Mouse (Mus musculus): Measurements from ENCODE around the gene Tmtc4. TPM values are rescaled to one million over a fixed set of nuclear protein-coding genes. Genes with fewer than 3 reads are reported as not detected.

Gene Tmtc4
- polyA plus RNA-seq, 1 experiment from 2014 or later: 22.3 TPM

GRCm38 (mm10) chr14:122950915-122951314, 32.9 kb downstream of the Tmtc4 start:
- WGBS: 83% methylated on average over 1 of the region's 1 CpGs
- no peaks in the 10 kb centered on the region for H3K27me3 ChIP-seq (ENCODE audit: control insufficient read depth, insufficient read depth, low read length)
- no peak for ATAC-seq (ENCODE audit: insufficient read depth, low FRiP score)

GRCm38 (mm10) chr14:122943475-122943853, 40.4 kb downstream of the Tmtc4 start:
- 95% methylated on average over 3 of the region's 3 CpGs for WGBS
- no peak for ATAC-seq (ENCODE audit: insufficient read depth, low FRiP score)
- no peak overlapping the region for H3K9ac ChIP-seq (ENCODE audit: low read length)
- H3K36me3 ChIP-seq (ENCODE audit: control insufficient read depth, insufficient read depth, low read length): 0 out of 2 replicates have a peak, but pooled peaks cover 10% of the 10 kb centered on the region
- H3K27me3 ChIP-seq (ENCODE audit: control insufficient read depth, insufficient read depth, low read length): no peaks in the 10 kb centered on the region
- no peak overlapping the region for H3K4me2 ChIP-seq (ENCODE audit: low read depth, low read length)
- no peak overlapping the region for H3K4me3 ChIP-seq (replicated peaks; ENCODE audit: low read length)
- no peak overlapping the region for H3K27ac ChIP-seq (ENCODE audit: low read length)
- H3K9me3 ChIP-seq (replicated peaks; ENCODE audit: control insufficient read depth, low read length): no peaks in the 10 kb centered on the region
- no peaks in the 10 kb centered on the region for H3K4me1 ChIP-seq (ENCODE audit: control insufficient read depth, insufficient read depth, low read length)

More at GRCm38 (mm10) chr14:122950915-122951314, 32.9 kb downstream of the Tmtc4 start:
- Histone ChIP-seq H3K9me3 (replicated peaks; ENCODE audit: control insufficient read depth, low read length) (no peaks in the 10 kb centered on the region), H3K4me3 (replicated peaks; ENCODE audit: low read length) (no peak overlapping the region), H3K9ac (ENCODE audit: low read length) (no peak overlapping the region), H3K36me3 (ENCODE audit: control insufficient read depth, insufficient read depth, low read length) (0 out of 2 replicates have a peak, but pooled peaks cover 5% of the 10 kb centered on the region), H3K4me2 (ENCODE audit: low read depth, low read length) (no peak overlapping the region), H3K4me1 (ENCODE audit: control insufficient read depth, insufficient read depth, low read length) (no peaks in the 10 kb centered on the region), H3K27ac (ENCODE audit: low read length) (no peak overlapping the region)

- 77% methylated on average over 4 of the region's 4 CpGs for WGBS
- no peak overlapping the region for H3K27ac ChIP-seq (ENCODE audit: low read length)
- H3K27me3 ChIP-seq (ENCODE audit: control insufficient read depth, insufficient read depth, low read length): no peaks in the 10 kb centered on the region
- H3K4me1 ChIP-seq (ENCODE audit: control insufficient read depth, insufficient read depth, low read length): no peaks in the 10 kb centered on the region
- no peaks in the 10 kb centered on the region for H3K9me3 ChIP-seq (replicated peaks; ENCODE audit: control insufficient read depth, low read length)
- no peak overlapping the region for H3K4me2 ChIP-seq (ENCODE audit: low read depth, low read length)
- H3K9ac ChIP-seq (ENCODE audit: low read length): no peak overlapping the region
- H3K36me3 ChIP-seq (ENCODE audit: control insufficient read depth, insufficient read depth, low read length): 0 out of 2 replicates have a peak, but pooled peaks cover 10% of the 10 kb centered on the region
- ATAC-seq (ENCODE audit: insufficient read depth, low FRiP score): no peak
- no peak overlapping the region for H3K4me3 ChIP-seq (replicated peaks; ENCODE audit: low read length)
These were observed 40.9 kb downstream of the Tmtc4 start for GRCm38 (mm10) chr14:122942757-122943474.

GRCm38 (mm10) chr14:122936460-122936859, 47.4 kb downstream of the Tmtc4 start:
- Histone ChIP-seq H3K4me3 (replicated peaks; ENCODE audit: low read length) (no peak overlapping the region), H3K9ac (ENCODE audit: low read length) (no peak overlapping the region), H3K4me1 (ENCODE audit: control insufficient read depth, insufficient read depth, low read length) (no peaks in the 10 kb centered on the region), H3K27ac (ENCODE audit: low read length) (no peak overlapping the region), H3K36me3 (ENCODE audit: control insufficient read depth, insufficient read depth, low read length) (peaks cover 7% of the 10 kb centered on the region; the same call in 1 of the 2 replicates), H3K9me3 (replicated peaks; ENCODE audit: control insufficient read depth, low read length) (no peaks in the 10 kb centered on the region), H3K4me2 (ENCODE audit: low read depth, low read length) (no peak overlapping the region), H3K27me3 (ENCODE audit: control insufficient read depth, insufficient read depth, low read length) (no peaks in the 10 kb centered on the region)
- 83% methylated on average over 1 of the region's 1 CpGs for WGBS
- no peak for ATAC-seq (ENCODE audit: insufficient read depth, low FRiP score)

- Histone ChIP-seq H3K4me3 (replicated peaks; ENCODE audit: low read length) (no peak overlapping the region), H3K27me3 (ENCODE audit: control insufficient read depth, insufficient read depth, low read length) (no peaks in the 10 kb centered on the region), H3K36me3 (ENCODE audit: control insufficient read depth, insufficient read depth, low read length) (no peaks in the 10 kb centered on the region), H3K27ac (ENCODE audit: low read length) (no peak overlapping the region), H3K4me2 (ENCODE audit: low read depth, low read length) (no peak overlapping the region), H3K9ac (ENCODE audit: low read length) (no peak overlapping the region), H3K9me3 (replicated peaks; ENCODE audit: control insufficient read depth, low read length) (no peaks in the 10 kb centered on the region), H3K4me1 (ENCODE audit: control insufficient read depth, insufficient read depth, low read length) (no peaks in the 10 kb centered on the region)
- 58% methylated on average over 5 of the region's 5 CpGs for WGBS
- no peak for ATAC-seq (ENCODE audit: insufficient read depth, low FRiP score)
These were observed 63.8 kb downstream of the Tmtc4 start for GRCm38 (mm10) chr14:122920011-122920410.

GRCm38 (mm10) chr14:122917676-122918075, 66.2 kb downstream of the Tmtc4 start:
- Histone ChIP-seq H3K27me3 (ENCODE audit: control insufficient read depth, insufficient read depth, low read length) (no peaks in the 10 kb centered on the region), H3K9me3 (replicated peaks; ENCODE audit: control insufficient read depth, low read length) (no peaks in the 10 kb centered on the region), H3K4me1 (ENCODE audit: control insufficient read depth, insufficient read depth, low read length) (no peaks in the 10 kb centered on the region; the same call in 1 of the 2 replicates), H3K36me3 (ENCODE audit: control insufficient read depth, insufficient read depth, low read length) (no peaks in the 10 kb centered on the region), H3K27ac (ENCODE audit: low read length) (no peak overlapping the region), H3K9ac (ENCODE audit: low read length) (no peak overlapping the region), H3K4me3 (replicated peaks; ENCODE audit: low read length) (no peak overlapping the region), H3K4me2 (ENCODE audit: low read depth, low read length) (no peak overlapping the region)
- WGBS: 100% methylated on average over 1 of the region's 1 CpGs
- ATAC-seq (ENCODE audit: insufficient read depth, low FRiP score): no peak

GRCm38 (mm10) chr14:122913657-122914056, 70.2 kb downstream of the Tmtc4 start, which contains the start of gene Ggact:
Ggact (minus strand) TSS chr14:122913757.
- Histone ChIP-seq H3K27ac (ENCODE audit: low read length) (peak within 1 kb of the TSS; percentile 81), H3K4me3 (replicated peaks; ENCODE audit: low read length) (peak within 1 kb of the TSS; percentile 79), H3K4me1 (ENCODE audit: control insufficient read depth, insufficient read depth, low read length) (peaks cover 8% of the 10 kb centered on the region), H3K27me3 (ENCODE audit: control insufficient read depth, insufficient read depth, low read length) (no peaks in the 10 kb centered on the region), H3K4me2 (ENCODE audit: low read depth, low read length) (peak within 1 kb of the TSS; percentile 92), H3K36me3 (ENCODE audit: control insufficient read depth, insufficient read depth, low read length) (no peaks in the 10 kb centered on the region), H3K9me3 (replicated peaks; ENCODE audit: control insufficient read depth, low read length) (no peaks in the 10 kb centered on the region), H3K9ac (ENCODE audit: low read length) (peak within 1 kb of the TSS; percentile 83)
- WGBS: 73% methylated on average over 6 of the region's 6 CpGs
- no peak for ATAC-seq (ENCODE audit: insufficient read depth, low FRiP score)

- under 1% methylated on average over 49 of the region's 58 CpGs for WGBS
- H3K4me3 ChIP-seq (replicated peaks; ENCODE audit: low read length): peak overlapping the region; percentile 79
- no peaks in the 10 kb centered on the region for H3K9me3 ChIP-seq (replicated peaks; ENCODE audit: control insufficient read depth, low read length)
- H3K36me3 ChIP-seq (ENCODE audit: control insufficient read depth, insufficient read depth, low read length): no peaks in the 10 kb centered on the region
- H3K27ac ChIP-seq (ENCODE audit: low read length): peak overlapping the region; percentile 81
- H3K4me2 ChIP-seq (ENCODE audit: low read depth, low read length): peak overlapping the region; percentile 92
- no peaks in the 10 kb centered on the region for H3K27me3 ChIP-seq (ENCODE audit: control insufficient read depth, insufficient read depth, low read length)
- H3K9ac ChIP-seq (ENCODE audit: low read length): peak overlapping the region; percentile 83
- ATAC-seq (ENCODE audit: insufficient read depth, low FRiP score): peak; percentile 82
- peaks cover 8% of the 10 kb centered on the region for H3K4me1 ChIP-seq (ENCODE audit: control insufficient read depth, insufficient read depth, low read length)
These were observed 70.9 kb downstream of the Tmtc4 start for GRCm38 (mm10) chr14:122912812-122913498.

GRCm38 (mm10) chr14:122912137-122912536, 71.7 kb downstream of the Tmtc4 start:
- Histone ChIP-seq H3K9me3 (replicated peaks; ENCODE audit: control insufficient read depth, low read length) (0 out of 2 replicates have a peak, but pooled peaks cover 2% of the 10 kb centered on the region), H3K9ac (ENCODE audit: low read length) (peak overlapping the region; percentile 83), H3K36me3 (ENCODE audit: control insufficient read depth, insufficient read depth, low read length) (no peaks in the 10 kb centered on the region), H3K4me1 (ENCODE audit: control insufficient read depth, insufficient read depth, low read length) (peaks cover 8% of the 10 kb centered on the region), H3K27me3 (ENCODE audit: control insufficient read depth, insufficient read depth, low read length) (no peaks in the 10 kb centered on the region), H3K4me2 (ENCODE audit: low read depth, low read length) (peak overlapping the region; percentile 92), H3K27ac (ENCODE audit: low read length) (peak overlapping the region; percentile 81), H3K4me3 (replicated peaks; ENCODE audit: low read length) (peak overlapping the region; percentile 79)
- 62% methylated on average over 1 of the region's 1 CpGs for WGBS
- no peak for ATAC-seq (ENCODE audit: insufficient read depth, low FRiP score)

All from stomach, embryonic 16.5 days (tissue).